Mouse (Mus musculus): ENCODE data around the gene Gldc.

- TF ChIP-seq NANOG (IDR thresholded peaks at IDR 0.05; ENCODE audit: borderline replicate concordance, low read length) (no peak), CTCF (conservative IDR thresholded peaks at IDR 0.05; ENCODE audit: low read length) (no peak)
Measured at GRCm38 (mm10) chr19:30117775-30118174, 57.5 kb downstream of the Gldc start.

Measured in E14TG2a.4 (cell line).